Mouse (Mus musculus): ENCODE measurements at regions not wholly inside any gene's neighbourhood (a gene's known extent, or its start where the extent isn't known, plus 50 kb on each side); places are given as distances from the start of the nearest gene placed in this dataset.

- WGBS, result 79% methylated on average over 10 of the region's 10 CpGs
- no peaks in the 10 kb centered on the region for H3K4me1 ChIP-seq (ENCODE audit: control insufficient read depth, insufficient read depth, low read depth, low read length)
- no peak for ATAC-seq
- no peak overlapping the region for H3K27ac ChIP-seq (ENCODE audit: low read depth, low read length)
- H3K27me3 ChIP-seq (replicated peaks; ENCODE audit: control insufficient read depth, insufficient read depth, low read length), result no peaks in the 10 kb centered on the region
- no peaks in the 10 kb centered on the region for H3K9me3 ChIP-seq (ENCODE audit: control insufficient read depth, low read length)
- H3K4me3 ChIP-seq (ENCODE audit: low read length), result no peak overlapping the region
- no peak overlapping the region for H3K4me2 ChIP-seq (ENCODE audit: low read length)
- H3K36me3 ChIP-seq (ENCODE audit: control insufficient read depth, insufficient read depth, low read length), result no peaks in the 10 kb centered on the region
- H3K9ac ChIP-seq (ENCODE audit: low read depth, low read length), result no peak overlapping the region
Observed at GRCm38 (mm10) chr15:61540753-61541421, 618.1 kb upstream of the A1bg start.

GRCm38 (mm10) chr15:61538930-61539329 lies 616.1 kb upstream of the A1bg start:
- ATAC-seq, result no peak
- Histone ChIP-seq H3K9ac (ENCODE audit: low read depth, low read length) (no peak overlapping the region), H3K9me3 (ENCODE audit: control insufficient read depth, low read length) (no peaks in the 10 kb centered on the region), H3K36me3 (ENCODE audit: control insufficient read depth, insufficient read depth, low read length) (no peaks in the 10 kb centered on the region), H3K27ac (ENCODE audit: low read depth, low read length) (no peak overlapping the region), H3K27me3 (replicated peaks; ENCODE audit: control insufficient read depth, insufficient read depth, low read length) (no peaks in the 10 kb centered on the region), H3K4me1 (ENCODE audit: control insufficient read depth, insufficient read depth, low read depth, low read length) (no peaks in the 10 kb centered on the region), H3K4me2 (ENCODE audit: low read length) (no peak overlapping the region), H3K4me3 (ENCODE audit: low read length) (no peak overlapping the region)
- WGBS, result 53% methylated on average over 4 of the region's 5 CpGs

- no peak for ATAC-seq
- 51% methylated on average over 4 of the region's 4 CpGs for WGBS
- Histone ChIP-seq H3K9me3 (ENCODE audit: control insufficient read depth, low read length) (no peaks in the 10 kb centered on the region), H3K4me2 (ENCODE audit: low read length) (no peak overlapping the region), H3K27ac (ENCODE audit: low read depth, low read length) (no peak overlapping the region), H3K9ac (ENCODE audit: low read depth, low read length) (no peak overlapping the region), H3K36me3 (ENCODE audit: control insufficient read depth, insufficient read depth, low read length) (no peaks in the 10 kb centered on the region), H3K4me1 (ENCODE audit: control insufficient read depth, insufficient read depth, low read depth, low read length) (no peaks in the 10 kb centered on the region), H3K4me3 (ENCODE audit: low read length) (no peak overlapping the region), H3K27me3 (replicated peaks; ENCODE audit: control insufficient read depth, insufficient read depth, low read length) (no peaks in the 10 kb centered on the region)
Observed at GRCm38 (mm10) chr15:61538169-61538755, 615.5 kb upstream of the A1bg start.

GRCm38 (mm10) chr15:61536332-61536716 lies 613.5 kb upstream of the A1bg start:
- WGBS, result 67% methylated on average over 2 of the region's 2 CpGs
- no peak for ATAC-seq
- H3K4me1 ChIP-seq (ENCODE audit: control insufficient read depth, insufficient read depth, low read depth, low read length), result no peaks in the 10 kb centered on the region

GRCm38 (mm10) chr15:61535644-61536331 lies 613.0 kb upstream of the A1bg start:
- ATAC-seq, result no peak
- no peak overlapping the region for H3K27ac ChIP-seq (ENCODE audit: low read depth, low read length)
- no peaks in the 10 kb centered on the region for H3K4me1 ChIP-seq (ENCODE audit: control insufficient read depth, insufficient read depth, low read depth, low read length)
- whole genome bisulfite sequencing, result 49% methylated on average over 6 of the region's 6 CpGs
- H3K9me3 ChIP-seq (ENCODE audit: control insufficient read depth, low read length), result no peaks in the 10 kb centered on the region
- H3K4me3 ChIP-seq (ENCODE audit: low read length), result no peak overlapping the region
- H3K36me3 ChIP-seq (ENCODE audit: control insufficient read depth, insufficient read depth, low read length), result no peaks in the 10 kb centered on the region
- no peak overlapping the region for H3K9ac ChIP-seq (ENCODE audit: low read depth, low read length)
- no peaks in the 10 kb centered on the region for H3K27me3 ChIP-seq (replicated peaks; ENCODE audit: control insufficient read depth, insufficient read depth, low read length)
- H3K4me2 ChIP-seq (ENCODE audit: low read length), result no peak overlapping the region

More at GRCm38 (mm10) chr15:61536332-61536716, 613.5 kb upstream of the A1bg start:
- Histone ChIP-seq H3K4me2 (ENCODE audit: low read length) (no peak overlapping the region), H3K9ac (ENCODE audit: low read depth, low read length) (no peak overlapping the region), H3K9me3 (ENCODE audit: control insufficient read depth, low read length) (no peaks in the 10 kb centered on the region), H3K36me3 (ENCODE audit: control insufficient read depth, insufficient read depth, low read length) (no peaks in the 10 kb centered on the region), H3K27ac (ENCODE audit: low read depth, low read length) (no peak overlapping the region), H3K27me3 (replicated peaks; ENCODE audit: control insufficient read depth, insufficient read depth, low read length) (no peaks in the 10 kb centered on the region), H3K4me3 (ENCODE audit: low read length) (no peak overlapping the region)

DNA sequence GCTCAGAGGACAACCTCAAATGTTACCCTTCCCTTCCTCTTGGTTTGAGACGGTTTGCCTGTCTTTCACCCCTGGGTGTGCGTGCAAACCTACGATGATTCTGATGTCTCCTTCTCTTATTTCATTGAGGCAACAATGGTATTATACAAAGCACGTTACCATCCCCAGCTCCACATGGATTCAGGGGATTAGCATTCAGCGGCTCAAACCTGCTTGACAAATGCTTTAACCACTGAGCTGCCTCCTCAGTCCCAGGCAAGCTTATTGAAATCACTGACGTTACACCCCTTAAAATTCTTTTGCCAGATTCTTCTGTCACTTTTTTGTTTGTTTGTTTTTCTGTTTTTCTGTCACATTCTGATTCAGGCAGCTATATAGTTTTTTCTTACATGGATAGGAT lies 612.4 kb upstream of the A1bg start:
- H3K4me2 ChIP-seq (ENCODE audit: low read length), result no peak overlapping the region
- WGBS, result 47% methylated on average over 6 of the region's 6 CpGs
- no peak for ATAC-seq
- no peaks in the 10 kb centered on the region for H3K27me3 ChIP-seq (replicated peaks; ENCODE audit: control insufficient read depth, insufficient read depth, low read length)
- no peaks in the 10 kb centered on the region for H3K9me3 ChIP-seq (ENCODE audit: control insufficient read depth, low read length)
- no peak overlapping the region for H3K4me3 ChIP-seq (ENCODE audit: low read length)
- H3K27ac ChIP-seq (ENCODE audit: low read depth, low read length), result no peak overlapping the region
- no peaks in the 10 kb centered on the region for H3K36me3 ChIP-seq (ENCODE audit: control insufficient read depth, insufficient read depth, low read length)
- no peak overlapping the region for H3K9ac ChIP-seq (ENCODE audit: low read depth, low read length)
- no peaks in the 10 kb centered on the region for H3K4me1 ChIP-seq (ENCODE audit: control insufficient read depth, insufficient read depth, low read depth, low read length)

DNA sequence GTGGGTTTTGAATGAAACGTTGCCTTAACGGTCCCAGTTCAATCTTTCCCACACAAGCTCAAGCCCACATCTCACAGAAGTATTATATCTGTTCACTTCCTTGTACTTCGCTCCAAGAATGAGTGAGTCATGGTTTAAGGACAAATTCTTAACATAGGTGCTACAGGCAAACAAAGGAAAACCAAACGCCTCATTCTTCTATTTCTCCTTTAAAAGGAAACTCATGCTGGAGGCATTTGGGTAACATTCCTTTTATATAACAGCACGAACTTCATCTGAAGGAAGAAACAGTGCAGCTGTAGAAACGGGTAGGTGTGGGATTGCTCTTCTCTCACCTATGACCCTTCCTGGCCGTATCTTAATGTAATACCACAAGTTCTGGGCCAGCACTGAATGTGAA lies 610.0 kb upstream of the A1bg start:
- Histone ChIP-seq H3K9ac (ENCODE audit: low read depth, low read length) (no peak overlapping the region), H3K9me3 (ENCODE audit: control insufficient read depth, low read length) (no peaks in the 10 kb centered on the region), H3K4me2 (ENCODE audit: low read length) (no peak overlapping the region), H3K36me3 (ENCODE audit: control insufficient read depth, insufficient read depth, low read length) (no peaks in the 10 kb centered on the region), H3K4me1 (ENCODE audit: control insufficient read depth, insufficient read depth, low read depth, low read length) (no peaks in the 10 kb centered on the region), H3K27me3 (replicated peaks; ENCODE audit: control insufficient read depth, insufficient read depth, low read length) (no peaks in the 10 kb centered on the region), H3K27ac (ENCODE audit: low read depth, low read length) (no peak overlapping the region), H3K4me3 (ENCODE audit: low read length) (no peak overlapping the region)
- 92% methylated on average over 7 of the region's 7 CpGs for WGBS
- ATAC-seq, result no peak

- Histone ChIP-seq H3K4me1 (ENCODE audit: control insufficient read depth, insufficient read depth, low read depth, low read length) (no peaks in the 10 kb centered on the region), H3K9me3 (ENCODE audit: control insufficient read depth, low read length) (no peaks in the 10 kb centered on the region), H3K4me3 (ENCODE audit: low read length) (no peak overlapping the region), H3K27ac (ENCODE audit: low read depth, low read length) (no peak overlapping the region), H3K9ac (ENCODE audit: low read depth, low read length) (no peak overlapping the region), H3K4me2 (ENCODE audit: low read length) (no peak overlapping the region), H3K36me3 (ENCODE audit: control insufficient read depth, insufficient read depth, low read length) (no peaks in the 10 kb centered on the region), H3K27me3 (replicated peaks; ENCODE audit: control insufficient read depth, insufficient read depth, low read length) (no peaks in the 10 kb centered on the region)
- 95% methylated on average over 2 of the region's 2 CpGs for WGBS
- no peak for ATAC-seq
Observed at GRCm38 (mm10) chr15:61532040-61532439, 609.2 kb upstream of the A1bg start.

DNA sequence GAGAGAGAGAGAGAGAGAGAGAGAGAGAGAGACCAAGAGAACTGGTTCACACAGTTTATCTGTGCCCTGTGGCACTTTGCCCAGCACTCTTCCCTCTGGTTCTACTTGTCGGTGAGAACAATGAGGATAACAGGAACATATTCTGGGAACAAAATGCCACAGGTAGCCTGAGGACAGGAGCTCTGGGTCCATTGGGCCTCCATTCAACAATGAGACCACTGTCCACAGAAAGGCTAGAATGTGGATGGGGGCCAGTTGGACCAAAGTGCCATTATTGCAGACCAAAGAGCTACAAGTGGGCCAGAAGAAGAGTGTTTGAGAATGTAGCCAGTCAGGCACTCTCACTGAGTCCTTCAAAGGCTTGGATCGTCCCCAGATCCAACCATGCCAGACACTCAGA lies 600.2 kb upstream of the A1bg start:
- no peaks in the 10 kb centered on the region for H3K36me3 ChIP-seq (ENCODE audit: control insufficient read depth, insufficient read depth, low read length)
- H3K4me2 ChIP-seq (ENCODE audit: low read length), result no peak overlapping the region
- H3K27me3 ChIP-seq (replicated peaks; ENCODE audit: control insufficient read depth, insufficient read depth, low read length), result no peaks in the 10 kb centered on the region
- H3K9me3 ChIP-seq (ENCODE audit: control insufficient read depth, low read length), result no peaks in the 10 kb centered on the region
- H3K4me1 ChIP-seq (ENCODE audit: control insufficient read depth, insufficient read depth, low read depth, low read length), result no peaks in the 10 kb centered on the region
- no peak overlapping the region for H3K9ac ChIP-seq (ENCODE audit: low read depth, low read length)
- 83% methylated on average over 2 of the region's 2 CpGs for WGBS
- H3K4me3 ChIP-seq (ENCODE audit: low read length), result no peak overlapping the region
- no peak for ATAC-seq
- H3K27ac ChIP-seq (ENCODE audit: low read depth, low read length), result no peak overlapping the region

Measured in hindbrain, embryonic 16.5 days (tissue).